Mouse (Mus musculus) limb, embryonic 13.5 days (tissue): ENCODE data around the gene Hdac9. TPM values are rescaled to one million over a fixed set of nuclear protein-coding genes. Genes with fewer than 3 reads are reported as not detected.

Source experiments
- ATAC-seq: fragments of 200-750 bp; cut with Nextera tagmentation; 2 replicates; pipeline ENCODE4 v1.8.0; 2017; ENCODE audit warnings: low read depth, moderate number of reproducible peaks, moderate TSS enrichment; ENCODE audit not compliant: low FRiP score
- H3K27ac ChIP-seq: fragments of 300-500 bp; sonication (generic); 2 replicates; pipeline ENCODE4 v1.5.1; 2015; ENCODE audit warnings: inconsistent platforms, mild to moderate bottlenecking, moderate library complexity
- H3K27me3 ChIP-seq: fragments of 300-500 bp; sonication (generic); 2 replicates; pipeline ENCODE4 v1.6.1; 2015; ENCODE audit warnings: mild to moderate bottlenecking, inconsistent platforms
- H3K36me3 ChIP-seq: fragments of 300-500 bp; sonication (generic); 2 replicates; pipeline ENCODE4 v1.6.1; 2015; ENCODE audit warnings: inconsistent platforms, mild to moderate bottlenecking, moderate library complexity
- H3K4me1 ChIP-seq: fragments of 300-500 bp; sonication (generic); 2 replicates; pipeline ENCODE4 v1.6.1; 2015; ENCODE audit warnings: inconsistent platforms
- H3K4me2 ChIP-seq: fragments of 300-500 bp; sonication (generic); replicated peaks from 2 replicates; pipeline ENCODE4 v1.6.1; 2015; ENCODE audit warnings: inconsistent platforms, mild to moderate bottlenecking, moderate library complexity
- H3K4me3 ChIP-seq: fragments of 300-500 bp; sonication (generic); 2 replicates; pipeline ENCODE4 v1.5.1; 2015; ENCODE audit warnings: moderate library complexity, mild to moderate bottlenecking, inconsistent platforms
- H3K9ac ChIP-seq: fragments of 300-500 bp; sonication (generic); 2 replicates; pipeline ENCODE4 v1.6.1; 2015; ENCODE audit warnings: mild to moderate bottlenecking, inconsistent platforms
- H3K9me3 ChIP-seq: fragments of 300-500 bp; sonication (generic); 2 replicates; pipeline ENCODE4 v1.6.1; 2016; ENCODE audit warnings: inconsistent platforms
- WGBS: fragments of 180-500 bp; shearing (Covaris S2); methylation state at CpG from one replicate; pipeline ENCODE4 v1.1.7; 2015; 5-methylcytosine and 5-hydroxymethylcytosine counted together
- polyA plus RNA-seq: library from polyadenylated mRNA; unstranded; fragments of >200 nt; fragmentation: Nextera tagmentation; extraction: Ambion mirVana; gene quantifications from 2 replicates; pipeline ENCODE4 v1.2.1, GENCODE M21; 2015

The Hdac9 gene
- polyA plus RNA-seq, 1 experiment from 2014 or later: 8.4 TPM

DNA sequence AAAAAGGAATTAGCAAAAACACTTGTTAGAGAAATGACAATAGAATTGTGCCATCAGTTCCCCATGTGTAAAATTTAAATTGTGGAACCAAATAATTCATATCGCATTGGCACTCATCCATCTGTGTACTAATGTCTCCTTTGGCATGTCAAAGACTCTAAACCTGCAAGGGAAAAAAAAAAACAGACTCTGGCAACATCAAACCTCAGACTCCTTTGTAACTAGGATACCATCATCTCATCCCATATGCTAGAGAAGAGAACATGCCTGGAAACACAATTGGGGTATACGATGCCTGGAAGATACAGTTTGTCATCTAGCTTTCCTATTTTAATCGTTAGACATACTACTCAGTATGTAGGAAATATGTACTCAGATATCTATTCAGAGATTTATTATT is 347.4 kb downstream of the Hdac9 start:
- WGBS: 94% methylated on average over 3 of the region's 3 CpGs
- Histone ChIP-seq H3K9ac (no peak overlapping the region), H3K27me3 (no peaks in the 10 kb centered on the region), H3K27ac (no peak overlapping the region), H3K9me3 (no peaks in the 10 kb centered on the region), H3K4me2 (no peak overlapping the region), H3K36me3 (no peaks in the 10 kb centered on the region), H3K4me3 (no peak overlapping the region), H3K4me1 (no peaks in the 10 kb centered on the region)
- ATAC-seq: no peak

GRCm38 (mm10) chr12:34569052-34569451 is 347.8 kb downstream of the Hdac9 start:
- no peak overlapping the region for H3K27ac ChIP-seq
- no peaks in the 10 kb centered on the region for H3K36me3 ChIP-seq
- no peaks in the 10 kb centered on the region for H3K9me3 ChIP-seq
- H3K9ac ChIP-seq: no peak overlapping the region
- no peak for ATAC-seq
- no peaks in the 10 kb centered on the region for H3K4me1 ChIP-seq
- H3K27me3 ChIP-seq: no peaks in the 10 kb centered on the region
- WGBS: 72% methylated on average over 3 of the region's 3 CpGs
- no peak overlapping the region for H3K4me2 ChIP-seq
- no peak overlapping the region for H3K4me3 ChIP-seq

- Histone ChIP-seq H3K36me3 (no peaks in the 10 kb centered on the region), H3K4me1 (no peaks in the 10 kb centered on the region), H3K27me3 (no peaks in the 10 kb centered on the region), H3K9me3 (no peaks in the 10 kb centered on the region), H3K9ac (no peak overlapping the region), H3K4me3 (no peak overlapping the region), H3K27ac (no peak overlapping the region), H3K4me2 (no peak overlapping the region)
- no peak for ATAC-seq
- WGBS: 72% methylated on average over 2 of the region's 2 CpGs
Measured at GRCm38 (mm10) chr12:34562331-34562730, 354.6 kb downstream of the Hdac9 start.

DNA sequence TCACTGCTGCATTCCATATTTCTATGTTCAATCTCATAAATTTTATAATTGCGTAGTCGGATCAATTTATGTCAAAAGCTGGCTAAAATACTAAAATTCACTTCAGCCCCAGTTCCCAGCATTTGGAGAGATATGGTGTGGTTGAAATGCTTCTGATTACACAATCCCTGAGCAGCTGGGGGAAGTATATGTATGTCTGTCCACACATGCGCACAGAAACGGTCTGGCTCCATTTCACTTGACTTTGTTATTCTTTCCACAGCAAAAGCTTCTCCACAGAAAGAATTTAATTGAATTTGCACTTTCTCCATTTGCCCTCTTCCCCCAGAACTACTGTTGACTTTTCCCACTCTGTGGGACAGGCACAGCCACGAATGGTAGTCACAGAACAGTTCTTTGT is 357.9 kb downstream of the Hdac9 start:
- ATAC-seq: no peak
- WGBS: 57% methylated on average over 5 of the region's 5 CpGs
- no peak overlapping the region for H3K27ac ChIP-seq

DNA sequence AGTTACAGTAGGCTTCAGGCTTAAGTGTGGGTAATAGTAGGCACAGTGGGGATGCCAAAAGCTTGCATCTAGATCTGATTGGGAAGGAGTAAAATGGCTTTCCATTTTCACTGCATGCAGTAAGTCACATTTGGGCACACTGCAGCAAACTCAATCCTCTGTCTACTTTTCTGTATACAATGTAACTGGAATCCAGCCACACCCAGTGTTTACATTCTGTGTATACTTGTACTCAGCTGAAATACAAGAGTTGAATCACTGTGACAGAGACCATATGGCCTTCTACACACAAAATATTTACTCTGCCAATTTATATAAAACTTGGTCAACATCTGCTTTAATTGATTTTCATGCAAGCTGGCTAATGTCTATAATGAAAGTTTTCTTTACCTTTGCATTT is 362.1 kb downstream of the Hdac9 start:
- no peak for ATAC-seq
- H3K4me3 ChIP-seq: no peak overlapping the region
- H3K4me1 ChIP-seq: no peaks in the 10 kb centered on the region

More for the DNA sequence above, 357.9 kb downstream of the Hdac9 start:
- no peaks in the 10 kb centered on the region for H3K9me3 ChIP-seq
- no peaks in the 10 kb centered on the region for H3K36me3 ChIP-seq
- H3K4me2 ChIP-seq: no peak overlapping the region
- H3K4me3 ChIP-seq: no peak overlapping the region
- no peaks in the 10 kb centered on the region for H3K4me1 ChIP-seq
- H3K9ac ChIP-seq: no peak overlapping the region
- no peaks in the 10 kb centered on the region for H3K27me3 ChIP-seq

GRCm38 (mm10) chr12:34550268-34550667 is 366.6 kb downstream of the Hdac9 start:
- no peaks in the 10 kb centered on the region for H3K9me3 ChIP-seq
- H3K36me3 ChIP-seq: no peaks in the 10 kb centered on the region
- H3K4me3 ChIP-seq: no peak overlapping the region
- 53% methylated on average over 9 of the region's 9 CpGs for WGBS
- H3K27ac ChIP-seq: no peak overlapping the region
- H3K27me3 ChIP-seq: no peaks in the 10 kb centered on the region
- no peak overlapping the region for H3K9ac ChIP-seq
- H3K4me1 ChIP-seq: no peaks in the 10 kb centered on the region
- no peak for ATAC-seq
- no peak overlapping the region for H3K4me2 ChIP-seq

More for the DNA sequence above, 362.1 kb downstream of the Hdac9 start:
- Histone ChIP-seq H3K36me3 (no peaks in the 10 kb centered on the region), H3K4me2 (no peak overlapping the region), H3K27me3 (no peaks in the 10 kb centered on the region), H3K9ac (no peak overlapping the region), H3K27ac (no peak overlapping the region), H3K9me3 (no peaks in the 10 kb centered on the region)

GRCm38 (mm10) chr12:34529165-34529545 is 387.7 kb downstream of the Hdac9 start:
- WGBS: 39% methylated on average over 3 of the region's 3 CpGs
- no peak for ATAC-seq
- Histone ChIP-seq H3K27ac (peak overlapping the region; percentile 34; the same call in 1 of the 2 replicates), H3K4me1 (peaks cover 29% of the 10 kb centered on the region), H3K9me3 (no peaks in the 10 kb centered on the region), H3K4me3 (no peak overlapping the region), H3K27me3 (no peaks in the 10 kb centered on the region), H3K9ac (no peak overlapping the region), H3K4me2 (peak overlapping the region; percentile 52), H3K36me3 (no peaks in the 10 kb centered on the region)

- Histone ChIP-seq H3K4me3 (peak overlapping the region; percentile 28), H3K4me2 (peak overlapping the region; percentile 52), H3K36me3 (no peaks in the 10 kb centered on the region), H3K27ac (peak overlapping the region; percentile 34; the same call in 1 of the 2 replicates), H3K9ac (no peak overlapping the region), H3K4me1 (peaks cover 29% of the 10 kb centered on the region), H3K27me3 (no peaks in the 10 kb centered on the region), H3K9me3 (no peaks in the 10 kb centered on the region)
- WGBS: 14% methylated on average over 11 of the region's 11 CpGs
- peak; percentile 66 for ATAC-seq
Measured at GRCm38 (mm10) chr12:34528201-34529164, 388.4 kb downstream of the Hdac9 start.

- WGBS: 48% methylated on average over 4 of the region's 4 CpGs
- H3K36me3 ChIP-seq: no peaks in the 10 kb centered on the region
- H3K27ac ChIP-seq: peak overlapping the region; percentile 44; the same call in 1 of the 2 replicates
- no peak overlapping the region for H3K9ac ChIP-seq
- no peaks in the 10 kb centered on the region for H3K27me3 ChIP-seq
- H3K9me3 ChIP-seq: no peaks in the 10 kb centered on the region
- no peak for ATAC-seq
- peaks cover 29% of the 10 kb centered on the region for H3K4me1 ChIP-seq
- H3K4me2 ChIP-seq: peak overlapping the region; percentile 52
- peak overlapping the region; percentile 28 for H3K4me3 ChIP-seq
Measured at GRCm38 (mm10) chr12:34527761-34528160, 389.1 kb downstream of the Hdac9 start.

DNA sequence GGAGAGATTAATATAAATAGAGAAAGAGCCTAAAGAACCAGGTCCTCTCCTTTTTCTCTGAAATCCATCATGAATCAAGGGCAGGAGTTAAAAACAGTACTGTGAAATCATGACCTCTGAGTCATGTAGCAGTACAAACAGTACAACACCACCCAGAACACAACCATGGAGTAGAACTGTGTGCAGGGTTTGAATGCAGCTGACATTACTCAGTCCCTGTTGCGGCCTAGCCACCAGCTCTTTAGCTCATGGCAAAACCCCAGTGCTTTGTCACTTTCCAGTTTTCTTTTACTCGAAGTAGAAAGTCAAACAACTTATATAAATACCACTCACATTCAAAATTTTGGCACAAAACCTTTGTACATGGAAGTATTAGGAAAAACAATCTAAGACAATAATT is 395.4 kb downstream of the Hdac9 start:
- no peaks in the 10 kb centered on the region for H3K27me3 ChIP-seq
- no peak for ATAC-seq

DNA sequence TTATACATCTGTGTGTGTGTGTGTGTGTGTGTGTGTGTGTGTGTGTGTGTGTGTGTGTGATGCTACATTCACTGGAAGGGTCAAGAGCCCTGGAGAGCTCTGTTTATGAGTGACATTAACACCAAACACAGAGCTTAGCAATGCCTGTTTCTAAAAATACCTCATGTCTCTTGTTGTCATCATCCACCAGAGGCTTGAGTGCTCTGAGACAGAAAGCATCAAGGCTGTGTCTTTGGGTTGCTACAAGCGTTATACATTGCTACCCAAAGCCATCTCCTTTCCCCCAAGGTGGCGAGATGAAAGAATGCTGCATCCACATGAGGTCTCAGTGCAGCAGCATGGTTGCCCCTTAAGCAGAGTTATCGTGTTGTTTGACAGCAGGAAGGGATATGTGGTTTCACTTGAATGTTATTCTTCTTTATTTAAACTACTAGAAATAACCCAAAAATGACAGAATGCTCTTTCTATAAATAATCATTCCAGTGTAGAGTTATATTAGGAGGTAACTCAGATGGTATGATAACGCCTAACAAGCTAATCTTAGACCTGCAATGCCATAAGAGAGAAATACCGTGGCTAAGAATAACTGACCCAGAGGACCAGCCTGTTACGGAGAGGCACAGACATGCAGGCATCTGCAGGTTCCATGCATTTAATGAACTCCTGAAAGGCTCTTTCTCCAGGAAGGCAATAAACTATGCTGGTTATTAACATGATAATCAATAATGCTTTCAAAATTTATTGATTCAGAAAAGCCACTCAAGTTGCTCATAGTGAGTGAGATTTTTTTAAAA is 399.9 kb downstream of the Hdac9 start:
- no peaks in the 10 kb centered on the region for H3K27me3 ChIP-seq
- no peak overlapping the region for H3K4me3 ChIP-seq
- no peak for ATAC-seq
- no peaks in the 10 kb centered on the region for H3K9me3 ChIP-seq
- H3K36me3 ChIP-seq: no peaks in the 10 kb centered on the region
- H3K9ac ChIP-seq: no peak overlapping the region
- no peak overlapping the region for H3K27ac ChIP-seq
- WGBS: 58% methylated on average over 6 of the region's 6 CpGs
- no peak overlapping the region for H3K4me2 ChIP-seq
- H3K4me1 ChIP-seq: no peaks in the 10 kb centered on the region

More for the DNA sequence above, 395.4 kb downstream of the Hdac9 start:
- no peak overlapping the region for H3K27ac ChIP-seq
- WGBS: 89% methylated on average over 2 of the region's 2 CpGs
- H3K4me1 ChIP-seq: no peaks in the 10 kb centered on the region
- no peak overlapping the region for H3K4me3 ChIP-seq
- no peaks in the 10 kb centered on the region for H3K9me3 ChIP-seq
- H3K4me2 ChIP-seq: no peak overlapping the region
- no peak overlapping the region for H3K9ac ChIP-seq
- no peaks in the 10 kb centered on the region for H3K36me3 ChIP-seq

- ATAC-seq: no peak
- no peak overlapping the region for H3K9ac ChIP-seq
- no peaks in the 10 kb centered on the region for H3K27me3 ChIP-seq
- no peaks in the 10 kb centered on the region for H3K9me3 ChIP-seq
- no peaks in the 10 kb centered on the region for H3K4me1 ChIP-seq
- 95% methylated on average over 1 of the region's 1 CpGs for WGBS
- H3K27ac ChIP-seq: no peak overlapping the region
- no peak overlapping the region for H3K4me3 ChIP-seq
- no peak overlapping the region for H3K4me2 ChIP-seq
- no peaks in the 10 kb centered on the region for H3K36me3 ChIP-seq
Measured at GRCm38 (mm10) chr12:34506345-34506744, 410.6 kb downstream of the Hdac9 start.
